Mouse (Mus musculus) CH12.LX (cell line): ENCODE measurements around the gene Ifitm5. TPM values are rescaled to one million over a fixed set of nuclear protein-coding genes. Genes with fewer than 3 reads are reported as not detected.

Experiments used
- DNase-seq: peaks from one replicate; pipeline ENCODE4 v3.0.0-alpha.2; 2013; ENCODE audit errors: extremely low read depth
- H3K27ac ChIP-seq: 2 replicates; pipeline ENCODE4 v1.5.1; 2012; ENCODE audit warnings: low read depth, mild to moderate bottlenecking, control low read depth, moderate library complexity; ENCODE audit not compliant: insufficient read depth
- H3K27me3 ChIP-seq: replicated peaks from 2 replicates; pipeline ENCODE3; 2012; ENCODE audit warnings: inconsistent platforms
- H3K36me3 ChIP-seq, 2 experiments: replicated peaks in 1 of 2; 2 replicates each; pipeline versions ENCODE3 to v1.6.1; 2012; ENCODE audit warnings: inconsistent platforms in 1 of 2, low read length in 1 of 2, mild to moderate bottlenecking in 1 of 2, mixed read lengths in 1 of 2, moderate library complexity in 1 of 2; ENCODE audit not compliant: control insufficient read depth in 1 of 2, insufficient read depth in 1 of 2
- H3K4me1 ChIP-seq, 2 experiments: 2 replicates each; pipeline ENCODE4 v1.6.1; 2012; ENCODE audit warnings: inconsistent platforms in 1 of 2, moderate library complexity in 1 of 2; ENCODE audit not compliant: insufficient read depth in 2 of 2, control insufficient read depth in 1 of 2
- H3K4me2 ChIP-seq: 2 replicates; pipeline ENCODE4 v1.6.1; 2012; ENCODE audit warnings: low read depth, mild to moderate bottlenecking, control low read depth; ENCODE audit not compliant: poor library complexity, insufficient read depth, severe bottlenecking
- H3K4me3 ChIP-seq, 3 experiments: fragments of 150-350 bp in 1 of 3; sonication (generic) in 1 of 3; replicated peaks in 1 of 3; 2 replicates each; pipeline versions ENCODE3 to v1.5.1; 2011 to 2012; ENCODE audit warnings: low read depth in 2 of 3, low read length in 2 of 3, mild to moderate bottlenecking in 2 of 3, moderate library complexity in 2 of 3, control low read depth in 1 of 3, improper control_type of control experiment in 1 of 3, inconsistent platforms in 1 of 3, mixed read lengths in 1 of 3; ENCODE audit not compliant: poor library complexity in 1 of 3
- H3K79me2 ChIP-seq: replicated peaks from 2 replicates; pipeline ENCODE4 v1.6.1; 2012; ENCODE audit warnings: mild to moderate bottlenecking, moderate library complexity; ENCODE audit not compliant: control insufficient read depth, poor library complexity, insufficient read depth, severe bottlenecking; ENCODE audit errors: extremely low read depth
- H3K9ac ChIP-seq: 2 replicates; pipeline ENCODE4 v1.6.1; 2012; ENCODE audit warnings: low read depth, mild to moderate bottlenecking, control low read depth, moderate library complexity; ENCODE audit not compliant: insufficient read depth
- H3K9me3 ChIP-seq: replicated peaks from 2 replicates; pipeline ENCODE3; 2012; ENCODE audit warnings: low read length, inconsistent platforms, mixed read lengths
- BHLHE40 ChIP-seq: IDR thresholded peaks from 2 replicates; pipeline ENCODE4 v1.6.1; 2011; ENCODE audit warnings: mild to moderate bottlenecking, low read depth, low read length, improper control_type of control experiment
- CHD1 ChIP-seq: IDR thresholded peaks from 2 replicates; pipeline ENCODE4 v1.6.1; 2012; ENCODE audit warnings: low read depth, low read length, improper control_type of control experiment, inconsistent platforms
- CTCF ChIP-seq, 2 experiments: IDR thresholded peaks in 1 of 2; conservative IDR thresholded peaks in 1 of 2; 2 replicates each; pipeline ENCODE4 v1.5.1; 2011 to 2012; ENCODE audit warnings: low read depth in 2 of 2, low read length in 2 of 2, improper control_type of control experiment in 1 of 2, inconsistent platforms in 1 of 2, mild to moderate bottlenecking in 1 of 2, moderate library complexity in 1 of 2
- E2F4 ChIP-seq: IDR thresholded peaks from 2 replicates; pipeline ENCODE4 v1.6.1; 2011; ENCODE audit warnings: low read depth, low read length, improper control_type of control experiment; ENCODE audit not compliant: insufficient replicate concordance
- ELF1 ChIP-seq: IDR thresholded peaks from 2 replicates; pipeline ENCODE4 v1.6.1; 2014; ENCODE audit warnings: low read depth, mild to moderate bottlenecking, inconsistent platforms, low read length, improper control_type of control experiment
- EP300 ChIP-seq: IDR thresholded peaks from 2 replicates; pipeline ENCODE4 v1.6.1; 2011; ENCODE audit warnings: low read length, improper control_type of control experiment
- HCFC1 ChIP-seq: IDR thresholded peaks from 2 replicates; pipeline ENCODE4 v1.6.1; 2012; ENCODE audit warnings: low read depth, mild to moderate bottlenecking, inconsistent platforms, low read length, improper control_type of control experiment
- IRF4 ChIP-seq: IDR thresholded peaks from 2 replicates; pipeline ENCODE4 v1.6.1; 2014; ENCODE audit warnings: low read depth, mild to moderate bottlenecking, inconsistent platforms, low read length, improper control_type of control experiment
- JUND ChIP-seq: conservative IDR thresholded peaks from 2 replicates; pipeline ENCODE4 v1.6.1; 2011; ENCODE audit warnings: low read depth, low read length, improper control_type of control experiment
- KAT2A ChIP-seq: IDR thresholded peaks from 2 replicates; pipeline ENCODE4 v1.6.1; 2012; ENCODE audit warnings: low read length, improper control_type of control experiment, inconsistent platforms; ENCODE audit not compliant: insufficient replicate concordance
- MAFK ChIP-seq: IDR thresholded peaks from 2 replicates; pipeline ENCODE4 v1.6.1; 2011; ENCODE audit warnings: low read length, improper control_type of control experiment; ENCODE audit not compliant: insufficient replicate concordance
- MAZ ChIP-seq: IDR thresholded peaks from 2 replicates; pipeline ENCODE4 v1.6.1; 2012; ENCODE audit warnings: low read depth, mild to moderate bottlenecking, inconsistent platforms, low read length, improper control_type of control experiment, moderate library complexity
- MEF2A ChIP-seq: IDR thresholded peaks from 2 replicates; pipeline ENCODE4 v1.6.1; 2014; ENCODE audit warnings: low read depth, mild to moderate bottlenecking, inconsistent platforms, low read length, improper control_type of control experiment, borderline replicate concordance
- MXI1 ChIP-seq: IDR thresholded peaks from 2 replicates; pipeline ENCODE4 v1.6.1; 2011; ENCODE audit warnings: mild to moderate bottlenecking, low read depth, low read length, improper control_type of control experiment
- MYC ChIP-seq: IDR thresholded peaks from 2 replicates; pipeline ENCODE4 v1.6.1; 2011; ENCODE audit warnings: low read depth, mild to moderate bottlenecking, improper control_type of control experiment, low read length
- NELFE ChIP-seq: IDR thresholded peaks from 2 replicates; pipeline ENCODE4 v1.6.1; 2011; ENCODE audit warnings: low read depth, low read length, improper control_type of control experiment
- PAX5 ChIP-seq: IDR thresholded peaks from 2 replicates; pipeline ENCODE4 v1.6.1; 2012; ENCODE audit warnings: low read length, inconsistent platforms, mixed read lengths
- POLR2AphosphoS2 ChIP-seq: IDR thresholded peaks from 2 replicates; pipeline ENCODE4 v1.6.1; 2011; ENCODE audit warnings: low read depth, low read length, improper control_type of control experiment
- RAD21 ChIP-seq: IDR thresholded peaks from 2 replicates; pipeline ENCODE4 v1.6.1; 2011; ENCODE audit warnings: low read depth, mild to moderate bottlenecking, low read length, improper control_type of control experiment, moderate library complexity
- SMC3 ChIP-seq: IDR thresholded peaks from 2 replicates; pipeline ENCODE4 v1.6.1; 2011; ENCODE audit warnings: low read depth, low read length, improper control_type of control experiment
- TBP ChIP-seq: conservative IDR thresholded peaks from 2 replicates; pipeline ENCODE4 v1.6.1; 2011; ENCODE audit warnings: low read depth, low read length, improper control_type of control experiment
- TCF12 ChIP-seq: IDR thresholded peaks from 2 replicates; pipeline ENCODE4 v1.6.1; 2014; ENCODE audit warnings: low read depth, mild to moderate bottlenecking, inconsistent platforms, low read length, improper control_type of control experiment
- UBTF ChIP-seq: IDR thresholded peaks from 2 replicates; pipeline ENCODE4 v1.6.1; 2012; ENCODE audit warnings: low read depth, mild to moderate bottlenecking, inconsistent platforms, low read length, improper control_type of control experiment, moderate library complexity
- USF1 ChIP-seq: IDR thresholded peaks from 2 replicates; pipeline ENCODE4 v1.6.1; 2014; ENCODE audit warnings: low read depth, mild to moderate bottlenecking, inconsistent platforms, low read length, improper control_type of control experiment
- ZKSCAN1 ChIP-seq: IDR thresholded peaks from 2 replicates; pipeline ENCODE4 v1.6.1; 2012; ENCODE audit warnings: low read depth, inconsistent platforms, low read length, improper control_type of control experiment, borderline replicate concordance
- dilution Hi-C: fragments of 300-500 bp; cut with MboI; formaldehyde crosslinking; loops from 2 replicates; pipeline ENCODE4 v1.14.3; 2020; ENCODE audit warnings: low sequenced_read_pairs; ENCODE audit not compliant: extremely low pct_unique_long_range_greater_than_20kb, extremely low pct_ligation_motif_present
- in situ Hi-C: fragments of 300-500 bp; cut with MboI; formaldehyde crosslinking; loops from 3 replicates; pipeline ENCODE4 v1.14.3; 2019; ENCODE audit warnings: low sequenced_read_pairs, low pct_ligation_motif_present, low pct_unique_long_range_greater_than_20kb, mixed read lengths
- polyA plus RNA-seq: library from polyadenylated mRNA; unstranded; fragments of >175 nt; gene quantifications from 2 replicates; pipeline ENCODE4 v1.2.1, GENCODE M21; 2012; ENCODE audit warnings: low read depth; ENCODE audit not compliant: insufficient read length
- total RNA-seq, 2 experiments: library from RNA; depleted of rRNA; stranded (reverse); fragments of 300-350 nt in 1 of 2; fragments of >200 nt in 1 of 2; gene quantifications; 2 replicates each; pipeline ENCODE4 v1.2.3; 2012 to 2014

The Ifitm5 gene
- total and polyA plus RNA-seq, 3 experiments = 0.68 to 0.71 TPM; not detected in 1

DNA sequence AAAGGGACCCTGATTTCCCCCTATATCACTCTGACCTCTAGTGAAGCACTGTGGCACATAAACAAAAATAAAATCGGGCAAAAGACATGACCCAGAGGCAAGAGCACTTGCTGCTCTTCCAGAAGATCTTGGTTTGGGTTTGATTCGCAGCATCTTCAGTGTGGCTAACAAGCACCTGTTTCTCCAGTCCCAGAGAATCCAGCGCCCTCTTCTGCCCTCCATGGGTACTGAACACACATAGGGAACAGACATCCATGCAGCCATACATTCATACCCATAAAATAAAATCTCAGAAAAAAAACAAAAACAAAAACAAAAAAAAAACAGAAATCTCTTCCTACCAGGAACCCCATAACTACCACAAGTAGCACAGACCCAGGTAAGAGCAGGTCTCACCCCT lies 11.7 kb downstream of the Ifitm5 start:
- Histone ChIP-seq H3K36me3 (no peaks in the 10 kb centered on the region), H3K4me1 (peaks cover 22 to 42% of the 10 kb centered on the region in 2 experiments), H3K4me3 (no peak overlapping the region), H3K79me2 (no peaks in the 10 kb centered on the region), H3K27me3 (no peaks in the 10 kb centered on the region), H3K27ac (no peak overlapping the region), H3K4me2 (no peak overlapping the region), H3K9ac (no peak overlapping the region)
- dilution Hi-C loops (no loop called here), in situ Hi-C loops (no loop called here)
- peak; percentile 44 for DNase-seq
- TF ChIP-seq JUND = no peak
- no peak for TF ChIP-seq BHLHE40
- TF ChIP-seq MEF2A = no peak
- TF ChIP-seq MYC = no peak
- no peak for TF ChIP-seq EP300
- TF ChIP-seq CHD1 = no peak
- peak; percentile 40 for TF ChIP-seq RAD21
- TF ChIP-seq ELF1 = no peak
- TF ChIP-seq CTCF (conservative IDR thresholded peaks at IDR 0.05 in 1 of 2, IDR thresholded peaks at IDR 0.05 in 1 of 2; ENCODE audit: low read depth in 2 of 2, low read length in 2 of 2) = peak; percentile 20 to 59; a peak in 2 of 4 replicates
- no peak for TF ChIP-seq HCFC1
- TF ChIP-seq E2F4 = no peak
- TF ChIP-seq IRF4 = no peak
- TF ChIP-seq TCF12 = no peak
- TF ChIP-seq POLR2AphosphoS2 = no peak
- peak; percentile 36; the same call in 1 of the 2 replicates for TF ChIP-seq SMC3
- TF ChIP-seq NELFE = no peak
- TF ChIP-seq PAX5 = no peak
- no peak for TF ChIP-seq TBP
- no peak for TF ChIP-seq MAFK
- TF ChIP-seq MAZ = no peak
- TF ChIP-seq MXI1 = no peak
- TF ChIP-seq, all 38 proteins: peak for 3
- no peaks in the 10 kb centered on the region for H3K9me3 ChIP-seq

- in situ Hi-C loops (no loop called here), dilution Hi-C loops (no loop called here)
- H3K9ac ChIP-seq = no peak overlapping the region
- H3K27ac ChIP-seq = no peak overlapping the region
- no peaks in the 10 kb centered on the region for H3K36me3 ChIP-seq
- H3K4me1 ChIP-seq = peaks cover 5 to 15% of the 10 kb centered on the region in 2 experiments; a peak in 3 of 4 replicates
- H3K79me2 ChIP-seq = no peaks in the 10 kb centered on the region
- TF ChIP-seq BHLHE40 (no peak), TBP (no peak), POLR2AphosphoS2 (no peak), UBTF (no peak), ZKSCAN1 (no peak), JUND (no peak), USF1 (no peak), SMC3 (no peak), NELFE (no peak), IRF4 (no peak), KAT2A (no peak)
- H3K4me2 ChIP-seq = no peak overlapping the region
- H3K4me3 ChIP-seq = no peak overlapping the region
- no peak for DNase-seq
- peaks cover 5% of the 10 kb centered on the region for H3K9me3 ChIP-seq
- H3K27me3 ChIP-seq = peaks cover 13% of the 10 kb centered on the region
Measured at GRCm38 (mm10) chr7:140927181-140927580, 22.9 kb downstream of the Ifitm5 start.
